Mouse (Mus musculus) myocyte (in vitro differentiated cells): ENCODE data around the gene Cox4i2. TPM values are rescaled to one million over a fixed set of nuclear protein-coding genes. Genes with fewer than 3 reads are reported as not detected.

Experiments
- H3K27me3 ChIP-seq: one replicate; pipeline ENCODE4 v1.6.1; 2011; ENCODE audit not compliant: control insufficient read depth, insufficient read depth, insufficient read length
- H3K36me3 ChIP-seq: one replicate; pipeline ENCODE4 v1.6.1; 2011; ENCODE audit not compliant: control insufficient read depth, insufficient read depth
- H3K4me2 ChIP-seq: one replicate; pipeline ENCODE4 v1.6.1; 2011; ENCODE audit warnings: low read depth, control low read depth
- H3K4me3 ChIP-seq: one replicate; pipeline ENCODE4 v1.5.1; 2011; ENCODE audit warnings: mild to moderate bottlenecking, control low read depth, moderate library complexity
- H3K79me2 ChIP-seq: one replicate; pipeline ENCODE4 v1.6.1; 2011; ENCODE audit not compliant: control insufficient read depth, insufficient read depth
- H3ac ChIP-seq: one replicate; pipeline ENCODE4 v1.6.1; 2011; ENCODE audit not compliant: control insufficient read depth, insufficient read length
- MYOD1 ChIP-seq, 3 experiments: IDR thresholded peaks; one replicate each; pipeline ENCODE4 v1.6.1; 2011; ENCODE audit warnings: control low read depth in 2 of 3, low read depth in 2 of 3, mild to moderate bottlenecking in 2 of 3, moderate library complexity in 1 of 3; ENCODE audit not compliant: insufficient read length in 2 of 3, control insufficient read depth in 1 of 3
- SRF ChIP-seq: IDR thresholded peaks from one replicate; pipeline ENCODE4 v1.6.1; 2011; ENCODE audit warnings: low read depth; ENCODE audit not compliant: control insufficient read depth, insufficient read length
- polyA plus RNA-seq: library from polyadenylated mRNA; unstranded; fragments of >200 nt; fragmentation: generic; extraction: Trizol; gene quantifications from one replicate; pipeline ENCODE4 v1.2.1, GENCODE M21; 2012; ENCODE audit warnings: missing spikeins

Cox4i2 gene
- polyA plus RNA-seq, 1 experiment = not detected

DNA sequence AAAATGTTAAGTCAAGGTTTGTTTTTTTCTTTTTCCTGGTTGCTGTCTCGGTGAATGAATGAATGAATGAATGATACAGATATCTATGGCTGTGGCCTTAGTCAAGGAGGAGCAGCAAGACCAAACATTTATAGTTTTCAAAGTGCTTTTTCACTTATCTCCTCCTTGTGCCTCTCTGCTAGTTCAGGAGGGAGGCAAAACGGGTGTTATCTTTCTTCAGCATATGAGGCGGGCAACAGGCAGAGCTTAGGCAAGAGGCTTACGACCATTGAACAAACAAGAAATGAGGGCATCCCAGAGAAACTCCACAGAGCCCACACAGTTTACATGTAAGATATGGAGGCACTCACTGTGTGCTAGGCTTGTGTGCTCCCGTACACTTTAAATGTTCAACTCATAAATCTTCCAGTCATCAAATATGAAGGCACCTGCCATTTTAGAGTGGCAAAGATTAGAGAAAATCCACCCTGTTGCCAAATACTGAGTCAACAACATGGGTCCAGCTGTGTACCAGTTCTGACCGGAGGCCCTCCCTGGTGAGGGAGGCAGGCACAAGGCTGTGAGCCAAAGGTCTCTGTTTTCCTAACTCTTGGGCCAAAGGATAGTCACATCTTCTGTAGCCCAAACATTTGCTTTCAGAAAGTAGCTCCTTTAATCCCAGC, 60.4 kb downstream of the Cox4i2 start:
- no peak overlapping the region for H3K4me3 ChIP-seq
- peaks cover 76% of the 10 kb centered on the region for H3K79me2 ChIP-seq
- no peak overlapping the region for H3K4me2 ChIP-seq
- H3K36me3 ChIP-seq = peaks cover 9% of the 10 kb centered on the region
- TF ChIP-seq MYOD1 (IDR thresholded peaks at IDR 0.05; ENCODE audit: control insufficient read depth in 1 of 3, insufficient read length in 2 of 3, low read depth in 2 of 3) (peak in 1 of 3 experiments; percentile 38), SRF (no peak)
- H3K27me3 ChIP-seq = no peaks in the 10 kb centered on the region
- H3ac ChIP-seq = no peak overlapping the region

Other genes with a start within 250 kb of the Cox4i2 start
- not detected for gene Defb26, start 242.5 kb upstream of the Cox4i2 start, polyA plus RNA-seq
- gene Defb28, start 235.9 kb upstream of the Cox4i2 start, polyA plus RNA-seq = not detected
- gene Defb29, start 214.1 kb upstream of the Cox4i2 start, polyA plus RNA-seq = not detected
- not detected for gene Gm17416, start 184.8 kb upstream of the Cox4i2 start, polyA plus RNA-seq
- gene Defb21, start 181.4 kb upstream of the Cox4i2 start, polyA plus RNA-seq = not detected
- gene Defb19, start 173.9 kb upstream of the Cox4i2 start, polyA plus RNA-seq = not detected
- 0.30 TPM for gene Defb45, start 154.8 kb upstream of the Cox4i2 start, polyA plus RNA-seq
- gene Defb36, start 149.8 kb upstream of the Cox4i2 start, polyA plus RNA-seq = not detected
- gene Defb25, start 131.1 kb upstream of the Cox4i2 start, polyA plus RNA-seq = 8.8 TPM
- gene Rem1, start 127.2 kb upstream of the Cox4i2 start, polyA plus RNA-seq = 28.3 TPM
- 190 TPM for gene H13, start 84.7 kb upstream of the Cox4i2 start, polyA plus RNA-seq
- 27.0 TPM for gene Mcts2, start 67.1 kb upstream of the Cox4i2 start, polyA plus RNA-seq
- 59.5 TPM for gene Id1, start 17.9 kb upstream of the Cox4i2 start, polyA plus RNA-seq
- 57.0 TPM for gene Bcl2l1, start 77.6 kb downstream of the Cox4i2 start, polyA plus RNA-seq
- gene Tpx2, start 93.8 kb downstream of the Cox4i2 start, polyA plus RNA-seq = 26.3 TPM
- 8.2 TPM for gene Mylk2, start 157.2 kb downstream of the Cox4i2 start, polyA plus RNA-seq
- gene Foxs1, start 179.0 kb downstream of the Cox4i2 start, polyA plus RNA-seq = 31.3 TPM
- gene Dusp15, start 197.5 kb downstream of the Cox4i2 start, polyA plus RNA-seq = 0.02 TPM
- not detected for gene Ttll9, start 208.3 kb downstream of the Cox4i2 start, polyA plus RNA-seq